Mouse (Mus musculus) liver, adult (tissue): ENCODE results near the gene Hsd17b1.

Experiments
- GATA4 ChIP-seq: IDR thresholded peaks from 2 replicates; pipeline ENCODE4 v1.6.1; 2014; ENCODE audit warnings: mild to moderate bottlenecking, low read length; ENCODE audit not compliant: insufficient replicate concordance

Hsd17b1 gene

DNA sequence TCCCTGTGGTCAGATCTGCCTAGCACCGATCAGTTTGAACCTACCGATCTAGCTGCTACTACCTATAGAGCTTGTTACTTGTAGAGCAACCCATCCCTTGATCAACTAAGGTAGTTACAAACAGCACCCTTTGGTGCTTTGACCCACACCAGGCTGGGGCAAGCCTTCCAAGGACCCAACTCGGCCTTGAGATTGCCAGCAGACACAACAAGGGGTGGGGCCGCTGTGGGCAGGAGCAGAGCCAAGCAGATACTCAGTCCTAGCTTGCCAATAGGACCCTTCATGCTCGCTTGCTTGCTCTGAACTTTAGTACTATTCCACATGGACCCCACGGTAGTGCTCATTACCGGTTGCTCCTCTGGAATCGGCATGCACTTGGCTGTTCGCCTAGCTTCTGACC, at the start of gene Hsd17b1:
Gene Hsd17b1 (plus strand): TSS at position 291 of the 400 bp plus-strand sequence.
- TF ChIP-seq GATA4: no peak

DNA sequence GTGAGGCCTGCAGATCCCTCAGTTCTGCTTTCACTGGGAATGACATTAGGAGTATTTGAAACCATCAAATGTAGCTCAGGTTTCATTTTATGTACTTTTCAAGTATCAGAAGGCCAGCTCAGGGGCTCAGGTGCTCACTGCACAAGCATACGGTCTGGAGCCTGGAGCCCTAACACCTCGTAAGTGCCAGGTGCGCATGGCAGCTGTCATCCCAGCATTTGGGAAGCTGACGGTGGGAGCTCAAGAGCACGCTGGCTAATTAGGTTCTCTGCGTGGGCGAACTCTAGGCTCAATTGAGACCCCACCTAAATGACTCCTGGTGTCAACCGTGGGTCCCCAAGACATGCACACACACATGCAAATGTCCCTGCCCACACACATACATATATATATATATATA, 48.9 kb upstream of the Hsd17b1 start:
- TF ChIP-seq GATA4: no peak

DNA sequence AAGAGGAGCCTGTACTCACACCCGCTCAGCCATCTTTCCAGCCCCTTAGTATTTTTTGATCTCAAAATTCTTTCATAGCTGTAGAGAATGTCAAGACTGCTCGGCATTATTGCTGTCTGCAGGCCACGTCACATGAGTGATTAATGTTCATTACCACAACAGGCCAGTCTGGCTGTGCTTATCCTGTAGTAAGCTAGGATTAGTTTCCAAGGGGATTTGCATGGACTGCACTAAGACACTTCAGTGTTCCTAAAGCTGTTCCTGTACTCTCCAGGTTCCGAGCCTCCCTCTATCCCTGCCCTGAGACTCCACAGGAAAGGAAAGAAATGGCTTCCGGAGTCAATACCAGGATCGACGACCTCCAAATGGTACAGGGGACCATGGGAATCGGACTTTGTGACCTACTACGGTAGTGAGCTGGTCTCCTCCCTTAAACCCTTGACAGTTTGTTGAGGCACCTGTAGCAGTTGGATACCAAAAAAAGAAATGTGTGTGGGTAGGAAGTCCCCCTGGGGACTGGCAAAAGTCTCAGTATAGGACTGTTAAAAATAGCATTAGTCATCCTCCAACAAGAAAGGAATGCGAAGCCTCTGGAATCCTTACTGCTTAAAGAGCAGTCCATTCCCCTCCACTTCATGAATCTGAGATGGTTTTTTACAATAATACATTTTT, 47.9 kb upstream of the Hsd17b1 start:
- TF ChIP-seq GATA4: no peak

DNA sequence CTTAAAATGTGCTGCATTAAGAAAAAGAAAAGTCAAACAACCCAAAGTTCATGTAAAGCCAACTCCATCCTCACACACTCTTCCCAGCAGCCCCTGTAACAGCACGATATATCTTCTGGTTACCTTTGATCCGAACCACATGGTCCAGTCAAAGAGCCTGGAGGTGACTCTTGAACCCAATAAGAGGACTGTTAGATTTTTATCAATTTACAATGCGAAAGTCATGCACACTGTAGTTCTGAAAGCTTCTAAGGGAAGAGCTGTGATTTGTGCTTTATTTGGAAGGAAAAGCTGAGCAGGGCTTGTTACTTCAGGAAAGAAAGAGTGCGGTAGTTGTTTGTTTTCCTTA, 47.4 kb upstream of the Hsd17b1 start:
- TF ChIP-seq GATA4: no peak

DNA sequence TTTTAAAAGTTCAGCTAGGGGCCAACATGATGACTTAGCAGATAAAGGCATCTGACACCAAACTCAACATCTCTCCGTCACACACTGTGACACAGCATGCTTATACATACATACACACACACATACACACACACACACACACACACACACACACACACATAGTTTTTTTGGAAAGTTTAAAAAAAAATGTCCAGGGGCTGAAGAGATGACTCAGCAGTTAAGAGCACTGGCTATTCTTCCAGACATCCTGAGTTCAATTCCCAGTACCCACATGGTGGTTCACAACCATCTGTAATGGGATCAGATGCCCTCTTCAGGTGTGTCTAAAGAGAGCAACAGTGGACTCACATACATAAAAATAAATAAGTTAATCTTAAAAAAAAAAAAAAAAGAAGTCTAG, 46.7 kb upstream of the Hsd17b1 start:
- TF ChIP-seq GATA4: no peak

DNA sequence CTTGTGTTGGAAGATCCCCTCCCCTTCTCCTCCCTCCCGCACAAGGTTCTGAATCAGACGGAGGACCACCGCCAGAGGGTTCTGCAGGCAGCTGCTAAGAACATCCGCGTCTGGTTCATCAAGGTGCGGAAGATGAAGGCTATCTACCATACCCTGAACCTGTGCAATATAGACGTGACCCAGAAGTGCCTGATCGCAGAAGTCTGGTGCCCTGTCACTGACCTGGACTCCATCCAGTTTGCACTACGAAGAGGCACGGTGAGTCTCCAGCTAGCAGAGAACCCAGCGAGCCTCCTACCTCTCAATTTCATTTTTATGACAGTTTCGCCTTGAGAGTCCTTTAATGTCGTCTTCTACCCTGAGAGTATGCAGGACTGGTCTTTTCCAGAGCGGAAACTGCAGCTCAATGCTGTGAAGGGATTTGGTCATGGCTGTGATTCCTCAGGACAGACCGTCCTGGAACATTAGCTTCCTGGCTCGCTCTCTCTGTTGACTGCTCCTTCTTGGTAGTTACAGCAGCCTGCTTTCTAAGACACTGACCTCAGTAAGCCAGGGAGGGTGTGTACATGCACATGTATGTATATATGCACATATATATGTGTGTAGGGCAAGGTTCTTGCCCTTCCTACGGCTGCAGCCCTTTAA, 44.2 kb upstream of the Hsd17b1 start:
- no peak for TF ChIP-seq GATA4

DNA sequence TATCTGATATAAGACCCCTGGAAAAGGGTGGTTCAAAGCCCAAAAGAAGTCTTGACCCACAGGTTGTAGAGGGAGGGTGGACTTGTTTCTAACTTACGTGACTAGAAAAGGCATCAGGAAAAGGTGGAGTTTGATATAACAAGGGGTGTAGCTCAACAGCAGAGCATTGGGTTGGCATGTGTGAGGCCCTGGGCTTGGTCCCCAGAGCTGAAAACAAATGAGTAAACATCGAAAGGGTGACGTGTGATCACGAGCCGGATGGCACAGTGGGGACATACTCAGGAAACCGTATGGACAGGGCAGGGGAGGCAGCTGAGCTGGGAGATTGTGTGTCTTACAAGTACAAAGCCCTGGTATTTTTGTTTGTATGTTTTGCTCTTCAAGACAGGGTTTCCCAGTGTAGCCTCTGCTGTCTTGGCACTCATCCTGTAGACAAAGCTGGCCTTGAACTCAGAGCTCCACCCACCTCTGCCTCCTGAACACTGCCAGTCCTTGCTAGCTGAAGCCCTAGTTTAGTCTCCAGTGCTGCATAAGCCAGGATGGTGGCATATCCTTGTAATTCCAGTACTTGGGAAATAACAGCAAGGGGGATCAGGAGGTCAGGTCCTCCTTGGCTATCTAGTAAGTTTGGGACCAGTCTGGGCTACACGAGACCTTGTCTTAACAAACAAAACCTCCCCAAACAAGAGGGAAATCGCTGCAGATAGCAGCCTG, 43.4 kb upstream of the Hsd17b1 start:
- no peak for TF ChIP-seq GATA4

DNA sequence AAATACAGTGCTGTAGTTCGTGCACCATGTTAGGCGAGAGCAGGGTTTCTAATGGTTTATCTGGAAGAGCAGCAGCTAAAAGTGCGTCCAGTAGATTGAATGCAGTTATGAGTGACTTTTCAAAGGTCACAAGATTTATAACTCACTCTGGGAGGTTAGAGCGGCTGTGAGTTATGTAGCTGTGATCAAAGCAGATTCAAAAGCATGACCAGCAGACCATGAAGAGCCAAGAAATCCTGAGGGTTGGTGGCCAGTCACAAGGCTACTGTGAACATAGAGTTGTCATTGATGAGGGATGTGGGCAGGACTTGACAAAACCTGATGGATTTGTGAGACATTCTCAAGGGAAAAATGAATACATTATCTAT, 42.9 kb upstream of the Hsd17b1 start:
- TF ChIP-seq GATA4: no peak

DNA sequence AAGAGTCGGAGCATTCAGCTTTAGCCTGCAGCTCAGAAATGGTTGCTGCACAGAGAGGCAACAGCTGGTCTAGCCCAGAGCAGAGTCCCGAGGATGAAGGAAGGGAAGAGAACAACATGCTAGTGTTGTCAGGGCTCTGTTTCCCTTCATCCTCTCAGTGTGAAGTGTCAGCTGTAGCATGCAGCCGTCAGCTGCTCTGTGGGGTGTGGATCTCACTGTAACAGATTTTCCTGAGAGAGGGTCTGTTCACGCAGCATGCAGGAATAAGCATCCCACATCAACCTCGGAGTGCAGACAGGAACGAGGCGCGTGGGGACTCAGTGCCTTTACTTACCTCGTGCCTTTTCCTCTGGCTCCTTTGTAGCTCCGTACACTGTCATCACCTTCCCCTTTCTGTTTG, 40.4 kb upstream of the Hsd17b1 start:
- no peak for TF ChIP-seq GATA4

DNA sequence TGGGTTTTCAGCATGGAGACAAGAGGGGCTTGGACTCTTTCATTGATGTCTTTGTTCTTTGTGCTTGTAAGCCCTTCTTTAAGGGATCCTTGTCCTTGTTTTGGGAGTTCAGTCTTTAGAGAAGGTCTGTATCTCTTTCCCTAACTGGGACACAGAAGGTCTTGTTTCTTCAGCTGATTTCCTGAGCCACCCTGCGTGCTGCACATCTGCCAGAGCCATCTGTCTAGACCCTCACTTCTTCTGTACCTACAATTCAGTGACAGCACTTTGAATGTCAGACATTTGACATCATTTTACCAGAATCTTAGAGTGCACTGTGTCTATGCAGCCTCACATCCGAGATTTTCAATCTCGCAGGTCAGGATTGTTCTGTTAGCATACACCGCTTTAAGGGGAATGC, 32.4 kb upstream of the Hsd17b1 start:
- TF ChIP-seq GATA4: no peak

DNA sequence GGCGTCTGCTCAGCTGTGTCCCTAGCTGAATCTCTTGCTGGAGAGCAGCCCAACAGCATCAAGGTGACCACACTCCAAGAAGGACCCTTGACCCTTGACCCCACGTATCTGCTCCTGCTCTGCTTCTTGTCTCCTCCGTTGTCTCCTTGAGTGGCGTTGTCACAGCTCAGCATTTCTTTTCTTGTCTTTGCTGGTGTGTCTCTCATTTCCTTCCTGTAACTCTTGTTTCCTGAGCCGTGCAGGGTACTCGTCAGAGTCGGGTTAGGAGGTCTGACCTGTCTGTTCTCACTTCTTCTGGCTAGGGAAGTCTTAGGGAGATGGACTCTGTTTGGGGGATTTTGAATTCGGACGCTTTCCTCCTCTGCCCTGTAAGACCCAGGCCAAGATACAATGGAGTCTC, 31.8 kb upstream of the Hsd17b1 start:
- peak; percentile 66; the same call in 1 of the 2 replicates for TF ChIP-seq GATA4

DNA sequence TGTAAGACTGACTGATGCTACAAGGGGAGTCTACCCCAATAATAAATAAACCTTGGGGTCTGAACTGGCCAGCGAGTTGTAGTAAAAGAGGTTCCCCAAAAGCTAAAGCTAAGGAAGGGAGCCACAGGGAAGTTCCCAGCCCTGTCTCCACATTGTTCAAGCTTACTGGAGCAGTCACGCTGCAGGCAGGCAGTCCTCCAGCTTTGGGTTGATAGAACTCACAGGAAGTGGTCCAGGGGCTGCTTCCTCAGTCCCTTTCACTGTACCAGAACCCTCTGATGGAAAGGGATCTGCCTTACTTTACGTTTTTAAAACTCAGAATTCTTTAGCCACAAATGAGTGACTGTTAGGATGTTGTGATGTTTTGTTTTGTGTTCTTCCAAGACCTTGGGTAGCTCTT, 30.7 kb upstream of the Hsd17b1 start:
- TF ChIP-seq GATA4: no peak

DNA sequence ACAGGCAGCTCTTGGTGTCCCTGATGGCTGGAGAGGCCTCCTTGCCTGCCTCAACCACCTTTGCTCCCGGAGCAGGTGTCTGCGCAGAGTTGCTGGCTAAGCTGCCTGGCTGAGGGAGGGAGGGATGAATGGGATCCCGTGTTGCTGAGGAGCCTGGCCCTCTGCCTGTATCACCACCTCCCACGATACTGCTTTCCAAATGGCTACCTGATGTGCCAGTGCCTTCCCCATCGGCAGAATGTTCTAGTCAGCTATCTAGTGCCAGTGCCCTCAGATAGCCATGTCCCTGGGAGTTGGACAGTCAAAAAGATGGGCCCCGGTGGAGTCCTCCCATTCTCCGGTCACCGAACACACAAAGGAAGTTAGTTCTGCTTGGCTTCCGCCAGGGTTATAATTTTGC, 27.9 kb upstream of the Hsd17b1 start:
- no peak for TF ChIP-seq GATA4

DNA sequence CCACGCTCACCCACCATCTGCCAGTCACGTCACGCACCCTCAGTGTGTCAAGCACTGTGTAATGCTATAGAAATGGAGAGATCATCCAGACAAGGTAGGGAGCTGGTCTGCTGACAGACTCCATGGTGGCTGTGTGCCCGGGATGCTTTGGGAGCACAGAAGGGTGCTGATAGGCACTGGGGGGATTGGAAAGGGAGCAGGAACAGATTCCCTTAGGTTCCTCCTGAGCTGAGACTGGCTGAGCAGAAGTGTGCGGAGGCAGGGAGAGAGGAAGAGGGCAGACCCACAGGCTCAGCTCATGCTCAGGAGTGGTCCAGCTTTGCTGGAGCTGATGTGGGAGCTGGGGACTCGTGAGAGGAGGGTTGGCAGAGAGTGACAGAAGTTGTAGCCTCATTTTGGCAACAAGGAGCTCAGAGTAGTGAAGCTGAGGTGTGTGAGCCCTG, 27.1 kb upstream of the Hsd17b1 start:
- no peak for TF ChIP-seq GATA4

DNA sequence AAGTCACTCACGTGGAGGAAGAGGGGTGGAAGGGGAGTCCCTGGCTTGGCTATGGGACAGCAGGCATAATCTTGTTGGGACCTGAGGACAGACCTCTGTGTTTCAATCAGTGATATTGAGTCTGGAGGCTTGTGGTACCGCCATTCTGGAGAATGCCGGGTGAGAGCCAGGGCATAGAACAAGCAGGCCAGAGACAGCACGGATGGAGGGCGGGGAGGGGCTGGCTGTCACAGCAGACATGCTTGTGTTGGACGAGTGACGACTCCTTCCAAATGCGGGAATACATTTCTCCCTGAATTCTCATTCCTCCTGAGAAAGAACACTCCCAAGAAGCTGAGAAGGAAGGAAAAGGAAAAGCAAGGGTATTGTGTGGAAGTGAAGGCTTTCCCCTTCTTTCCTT, 26.6 kb upstream of the Hsd17b1 start:
- TF ChIP-seq GATA4: no peak

DNA sequence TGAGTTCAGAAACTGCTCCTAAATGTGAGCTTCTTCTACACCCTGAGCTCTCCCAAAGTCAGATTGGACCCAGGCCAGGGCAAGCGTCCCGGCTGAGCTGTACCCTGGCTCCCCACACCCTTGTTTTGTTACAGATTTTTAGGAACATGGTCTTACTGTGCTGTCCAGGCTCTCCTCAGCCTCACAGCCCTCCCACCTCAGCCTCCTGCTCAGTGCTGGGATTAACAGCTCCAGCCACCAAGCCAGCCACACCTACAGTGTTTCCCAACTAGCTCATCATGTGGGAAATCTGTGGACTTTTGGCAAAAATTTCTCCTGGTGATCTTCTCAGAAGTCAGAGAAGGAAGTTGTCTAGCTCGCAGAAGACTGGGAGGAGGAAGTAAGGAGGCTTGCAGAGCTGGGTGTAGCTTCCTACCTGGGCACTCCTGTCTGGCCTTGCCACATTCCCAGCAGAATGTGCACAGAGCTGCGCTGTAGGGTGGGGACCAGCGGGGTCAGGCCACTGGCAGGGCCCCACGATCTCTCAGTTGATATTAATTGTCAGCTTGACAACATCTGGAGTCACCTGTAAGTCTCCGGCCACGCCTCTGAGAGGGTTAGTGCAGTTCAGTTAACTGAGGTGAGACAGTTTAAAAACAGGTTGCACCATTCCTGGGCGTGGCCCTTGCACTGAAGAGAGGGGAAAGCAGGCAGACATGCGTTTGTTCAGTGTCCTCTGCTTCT, 25.3 kb upstream of the Hsd17b1 start:
- TF ChIP-seq GATA4: no peak
